Mouse (Mus musculus) megakaryocyte, embryonic 14.5 days (primary cell): ENCODE results near the gene Raet1e.
"Not testable (repeated sequence)": the region's sequence is repeated elsewhere in the genome, so short reads cannot be mapped to it uniquely, and the experiment has no call there.

ENCODE experiments used
- FLI1 ChIP-seq: IDR thresholded peaks from 2 replicates; pipeline ENCODE4 v1.6.1; 2012; ENCODE audit warnings: low read length, inconsistent platforms, mixed read lengths
- GATA1 ChIP-seq: IDR thresholded peaks from 3 replicates; pipeline ENCODE4 v1.6.1; 2012; ENCODE audit warnings: mixed read lengths, low read length, inconsistent platforms, borderline replicate concordance

DNA sequence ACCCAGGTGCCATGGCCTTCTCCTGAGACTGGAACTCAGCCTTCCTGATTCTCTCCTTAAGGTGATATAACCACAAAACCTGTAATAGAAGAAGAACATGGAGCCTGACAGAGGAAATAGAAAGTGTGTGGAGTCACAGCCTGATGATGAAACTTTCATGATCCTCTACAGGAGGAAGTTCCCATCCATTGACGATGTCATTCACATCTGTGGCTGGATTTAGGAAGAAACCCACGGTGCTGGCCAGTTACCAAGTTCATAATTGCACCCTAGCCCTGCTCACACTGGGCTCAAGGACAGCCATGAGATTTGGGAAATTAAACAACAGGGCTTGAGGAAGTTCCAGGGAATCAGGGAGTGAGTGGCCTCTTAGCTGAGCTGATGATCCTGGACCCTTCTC is 7.7 kb downstream of the Raet1e start:
- TF ChIP-seq GATA1, FLI1: not testable (repeated sequence)
